Mouse (Mus musculus) olfactory bulb, adult 2 months (tissue): ENCODE measurements at regions not wholly inside any gene's neighbourhood (a gene's known extent, or its start where the extent isn't known, plus 50 kb on each side); places are given as distances from the start of the nearest gene placed in this dataset.

Experiments used
- CTCF ChIP-seq: fragments of 200-500 bp; IDR thresholded peaks from 2 replicates; pipeline ENCODE4 v1.5.1; 2012; ENCODE audit warnings: low read depth, mild to moderate bottlenecking, low read length, moderate library complexity; ENCODE audit not compliant: insufficient read depth
- POLR2A ChIP-seq: fragments of 200-500 bp; IDR thresholded peaks from 2 replicates; pipeline ENCODE4 v1.6.1; 2012; ENCODE audit warnings: mild to moderate bottlenecking, low read depth, low read length, moderate library complexity; ENCODE audit not compliant: insufficient read depth

GRCm38 (mm10) chr6:117347356-117347755, 179.0 kb downstream of the Cxcl12 start:
- TF ChIP-seq CTCF (no peak), POLR2A (no peak)
